Mouse (Mus musculus): ENCODE data around the gene Slc46a1. TPM values are rescaled to one million over a fixed set of nuclear protein-coding genes. Genes with fewer than 3 reads are reported as not detected.

The Slc46a1 gene
- polyA plus RNA-seq (2017; shearing (Covaris generic)): 1 to 10 TPM; 1.6 to 3.5 TPM

DNA sequence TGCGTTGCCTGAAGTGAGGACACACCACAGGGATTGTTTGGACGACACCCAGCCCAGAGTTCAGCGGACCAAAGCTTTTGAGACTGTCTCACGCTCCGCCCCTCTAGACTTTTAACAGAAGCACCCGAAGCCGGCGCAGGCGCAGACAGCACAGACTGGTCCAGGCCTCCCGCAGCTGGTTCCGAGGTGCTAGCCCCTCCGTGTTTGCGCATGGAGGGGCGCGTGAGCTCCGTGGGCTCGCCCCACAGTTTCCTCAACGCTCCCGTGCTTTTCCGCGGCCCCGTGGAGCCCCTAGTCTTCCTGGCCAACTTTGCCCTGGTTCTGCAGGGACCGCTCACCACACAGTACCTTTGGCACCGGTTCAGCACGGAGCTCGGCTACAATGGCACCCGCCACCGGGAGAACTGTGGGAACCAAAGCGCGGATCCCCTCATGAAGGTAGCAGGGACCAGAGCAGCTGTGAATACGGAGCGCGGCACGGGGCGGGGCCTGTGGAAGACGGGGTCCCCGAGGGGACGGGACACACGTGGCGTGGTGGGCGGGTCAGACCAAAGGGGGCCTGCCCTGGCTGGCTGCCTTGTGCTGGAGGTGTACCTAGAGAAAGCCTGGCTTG is at the start of gene Slc46a1:
Gene Slc46a1, plus strand, starts transcription at position 130 of the 613 bp plus-strand sequence.
- peak; percentile 34 for ATAC-seq

DNA sequence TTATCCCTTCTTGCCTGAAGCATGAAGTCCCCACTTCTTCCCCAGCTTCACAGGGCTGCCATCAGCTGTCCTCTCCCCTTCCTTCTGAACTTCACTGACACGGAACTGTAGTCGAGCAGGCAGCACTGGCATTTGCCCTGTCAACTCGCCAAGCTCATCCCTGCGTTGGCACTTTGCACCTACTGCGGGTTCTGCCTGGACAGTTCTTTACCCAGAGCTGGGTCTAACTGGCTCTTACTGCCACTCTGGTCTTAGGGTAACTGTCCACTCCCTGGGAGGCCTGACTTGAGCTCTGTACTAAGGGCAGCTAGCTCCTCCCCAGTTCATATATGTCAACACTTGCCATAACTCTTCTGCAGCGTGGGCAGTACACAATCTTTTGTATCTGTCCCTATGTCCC is 48.6 kb upstream of the Slc46a1 start:
- no peak for ATAC-seq

DNA sequence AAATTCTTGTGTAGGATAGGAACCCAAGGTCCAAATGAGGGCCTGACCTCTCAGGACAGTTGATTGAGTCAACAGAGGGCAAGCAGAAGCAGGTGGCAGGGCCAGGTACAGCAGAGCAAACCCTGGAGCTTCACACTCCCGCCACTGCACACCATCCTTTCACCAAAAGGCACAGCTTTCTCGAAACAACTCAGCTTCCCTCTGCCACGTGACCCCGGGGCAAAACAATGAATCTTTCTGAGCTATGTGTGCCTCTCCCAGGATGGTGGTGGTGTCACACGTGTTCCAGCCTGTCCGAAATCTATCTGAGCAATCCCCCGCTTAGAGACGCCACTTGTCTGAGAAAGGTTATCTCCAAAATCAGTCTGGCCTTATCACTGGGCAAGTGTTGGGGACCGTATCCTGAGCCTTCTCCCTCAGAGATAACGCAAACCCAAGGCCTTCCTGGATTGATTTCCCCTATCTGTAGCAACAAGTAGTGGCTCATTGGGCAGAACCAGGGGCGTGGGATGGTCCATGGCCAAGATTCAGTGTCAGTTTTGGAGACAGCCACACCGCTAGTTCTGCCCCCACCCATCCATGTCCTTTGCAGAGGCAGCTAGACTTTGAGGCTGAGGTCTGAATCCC is 45.1 kb upstream of the Slc46a1 start:
- no peak for ATAC-seq

DNA sequence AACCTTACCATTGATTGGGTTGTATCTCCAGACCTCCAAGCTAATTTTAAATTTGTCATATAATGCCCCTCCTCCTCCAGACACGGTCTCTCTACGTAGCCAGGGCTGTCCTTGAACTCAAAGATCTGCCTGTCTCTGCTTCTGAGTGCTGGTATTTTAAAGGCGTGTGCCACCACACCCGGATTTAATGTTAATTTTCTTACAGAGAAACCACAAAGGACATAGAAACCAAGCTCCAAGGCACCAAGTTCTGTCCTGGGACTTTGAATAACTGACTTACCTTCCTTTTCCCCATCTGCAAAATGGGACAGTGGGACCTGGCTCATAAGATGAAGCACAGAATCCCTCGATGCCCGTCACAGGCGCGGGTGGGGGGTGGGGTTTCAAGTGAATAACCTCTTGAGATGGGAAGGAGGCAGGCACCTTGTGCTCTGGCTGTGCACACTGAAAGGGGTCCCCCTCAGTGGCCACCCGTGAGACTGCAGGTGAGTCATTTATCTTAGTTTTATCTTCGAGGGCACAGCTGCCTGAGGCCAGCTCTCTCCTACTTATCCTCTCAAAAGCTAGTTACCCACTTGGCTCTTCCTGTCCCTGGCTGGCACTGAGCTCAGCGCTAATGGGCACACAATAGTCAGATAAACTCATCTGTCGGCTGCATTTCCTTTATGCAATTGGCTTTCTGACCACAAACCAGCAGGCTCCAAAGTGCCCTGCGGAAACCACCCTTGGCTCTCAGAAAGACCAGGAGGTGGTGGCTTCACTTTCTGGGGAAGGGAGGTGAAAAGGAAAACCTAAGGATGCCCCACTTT is 44.1 kb upstream of the Slc46a1 start:
- no peak for ATAC-seq

DNA sequence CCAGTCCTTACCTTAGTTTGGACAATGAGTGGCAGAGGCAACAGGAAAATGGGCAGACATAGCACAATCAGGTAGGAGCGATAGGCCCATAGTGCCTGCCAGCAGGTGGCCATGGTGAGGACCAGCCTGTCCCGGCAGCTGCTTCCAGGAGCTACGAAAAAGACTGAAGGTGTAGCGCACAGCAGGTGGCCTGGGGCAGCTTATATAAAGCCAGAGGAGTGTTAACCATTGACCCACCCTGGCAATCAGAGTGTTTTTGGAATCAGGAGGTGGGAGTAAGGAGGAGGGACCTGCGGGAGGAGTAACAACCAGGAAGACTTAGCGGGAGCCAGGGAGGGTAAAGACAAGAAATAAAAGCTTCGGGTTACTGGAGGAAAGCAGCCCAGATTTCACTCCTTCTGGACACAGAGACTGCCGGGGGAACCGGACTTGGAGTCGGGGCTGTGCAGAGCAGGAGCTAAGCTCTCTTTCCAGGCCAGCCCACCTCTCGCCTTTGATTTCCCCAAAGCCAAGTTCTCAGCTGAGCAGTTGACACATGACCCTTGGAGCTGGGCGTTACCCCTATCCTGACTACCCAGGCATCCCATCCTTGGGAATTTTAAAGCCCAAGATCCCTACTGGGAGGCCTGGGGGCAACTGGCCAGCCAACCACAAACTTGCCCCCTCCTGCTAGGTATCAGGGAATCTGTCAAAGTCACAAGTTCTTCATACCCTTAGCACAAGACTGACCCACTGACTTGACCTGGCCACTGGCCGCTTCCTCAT is 43.3 kb upstream of the Slc46a1 start, which contains the start of gene Slc13a2:
Gene Slc13a2, minus strand, starts transcription at position 163 of the 765 bp plus-strand sequence.
- ATAC-seq: no peak

DNA sequence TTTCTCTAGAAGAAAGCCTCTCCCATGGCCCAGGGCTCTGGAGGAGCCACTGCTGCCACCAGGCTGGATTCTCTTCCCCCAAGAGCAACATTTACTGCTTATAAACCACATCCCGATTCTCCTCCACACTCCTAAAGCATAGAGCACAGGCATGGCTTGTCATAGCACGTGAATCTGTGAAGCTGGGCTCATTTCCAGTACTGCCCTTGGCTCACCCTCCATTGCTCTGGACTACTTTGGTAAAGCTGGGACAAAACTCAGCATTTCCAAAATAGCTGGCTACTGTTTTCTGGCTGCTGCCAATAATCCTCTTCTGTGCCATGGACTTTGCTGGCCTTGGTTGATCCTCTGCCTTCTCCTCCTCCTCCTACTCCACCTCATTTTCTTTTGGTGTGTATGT is 41.1 kb upstream of the Slc46a1 start:
- no peak for ATAC-seq

DNA sequence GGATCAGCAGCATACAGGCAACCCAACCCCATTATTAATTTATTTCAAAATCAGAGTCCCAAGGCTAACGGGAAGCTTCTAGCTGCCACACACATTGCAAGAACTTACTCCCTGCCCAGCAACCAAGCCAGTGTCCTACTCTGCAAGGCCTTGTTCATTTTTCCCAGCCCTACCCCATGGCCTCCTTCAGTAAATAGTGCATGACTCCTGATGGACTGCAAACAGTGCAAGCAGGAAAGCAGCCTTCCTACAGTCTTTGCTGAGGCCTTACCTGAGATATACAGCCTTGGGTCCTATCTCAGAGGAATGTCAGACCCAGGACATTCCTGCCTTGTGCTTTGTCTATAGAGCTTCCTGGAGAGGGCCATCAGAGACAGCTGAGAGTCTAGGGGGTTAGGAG is 39.9 kb upstream of the Slc46a1 start:
- ATAC-seq: no peak

DNA sequence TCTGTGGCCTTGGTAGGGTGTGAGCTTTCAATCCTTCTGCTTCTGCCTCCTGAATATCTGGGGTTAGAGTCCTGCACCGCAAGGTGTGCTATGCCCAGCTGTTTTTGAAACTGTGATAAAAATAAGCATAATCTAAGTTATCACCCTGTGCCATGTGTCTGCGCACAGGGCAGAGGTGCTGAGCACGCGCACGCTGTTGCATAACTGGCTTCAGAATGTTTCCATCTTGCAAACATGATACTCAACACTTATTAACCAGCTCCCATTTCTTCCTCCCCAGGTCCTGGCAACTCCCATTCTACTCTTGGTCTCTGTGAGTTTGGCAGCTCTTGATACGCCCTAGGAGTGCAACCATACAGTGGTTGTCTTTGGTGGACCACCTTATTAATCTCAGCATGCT is 37.8 kb upstream of the Slc46a1 start:
- no peak for ATAC-seq

DNA sequence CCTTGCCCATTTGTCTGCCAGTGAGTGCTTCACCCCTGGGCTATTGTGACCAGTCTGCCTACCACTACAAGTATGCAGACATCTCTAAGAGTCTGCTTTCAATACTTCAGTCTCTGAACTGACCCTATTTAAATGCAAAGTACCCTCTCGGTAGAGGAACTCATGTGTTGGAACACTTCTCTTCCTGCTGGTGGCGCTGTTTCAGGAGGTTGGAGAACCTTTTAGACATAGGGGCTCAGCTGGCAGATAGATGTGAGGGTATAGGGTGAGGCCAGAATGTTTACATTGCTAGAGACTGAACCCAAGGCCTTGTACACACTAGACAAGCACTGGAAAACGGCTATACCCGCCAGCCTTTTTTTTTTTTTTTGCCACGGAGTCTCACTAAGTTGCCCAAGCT is 37.2 kb upstream of the Slc46a1 start:
- no peak for ATAC-seq

DNA sequence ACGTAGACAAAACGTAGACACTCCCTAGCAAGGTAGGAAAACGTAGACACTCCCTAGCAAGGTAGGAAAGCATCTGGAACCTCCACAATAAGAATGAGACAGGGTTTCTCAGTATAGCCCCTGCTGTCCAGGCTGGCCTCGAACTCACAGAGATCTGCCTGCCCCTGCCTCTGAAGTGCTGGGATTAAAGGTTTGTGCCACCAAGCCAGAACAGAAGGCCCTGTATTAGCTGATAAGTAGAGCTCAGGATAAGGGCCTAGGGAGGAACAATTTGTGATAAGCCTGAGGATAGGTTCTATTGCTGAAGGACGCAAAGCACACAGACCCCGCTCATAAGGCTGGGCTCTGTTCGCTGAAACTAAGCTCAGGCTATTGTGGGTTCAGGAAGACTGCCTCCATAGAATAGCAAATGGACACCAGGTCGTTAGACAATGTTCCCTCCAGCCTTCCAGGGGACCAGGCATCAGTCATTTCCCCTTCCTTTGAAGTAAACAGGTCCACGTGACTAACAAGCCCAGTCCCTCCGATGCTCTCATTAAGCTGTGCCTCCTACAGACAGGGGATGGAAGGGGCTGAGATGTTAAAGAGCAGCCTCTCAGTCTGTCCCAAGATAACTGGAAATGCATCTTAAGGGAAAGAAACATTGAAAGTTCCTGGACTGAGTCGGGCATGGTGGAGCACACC is 35.2 kb upstream of the Slc46a1 start:
- ATAC-seq: no peak

DNA sequence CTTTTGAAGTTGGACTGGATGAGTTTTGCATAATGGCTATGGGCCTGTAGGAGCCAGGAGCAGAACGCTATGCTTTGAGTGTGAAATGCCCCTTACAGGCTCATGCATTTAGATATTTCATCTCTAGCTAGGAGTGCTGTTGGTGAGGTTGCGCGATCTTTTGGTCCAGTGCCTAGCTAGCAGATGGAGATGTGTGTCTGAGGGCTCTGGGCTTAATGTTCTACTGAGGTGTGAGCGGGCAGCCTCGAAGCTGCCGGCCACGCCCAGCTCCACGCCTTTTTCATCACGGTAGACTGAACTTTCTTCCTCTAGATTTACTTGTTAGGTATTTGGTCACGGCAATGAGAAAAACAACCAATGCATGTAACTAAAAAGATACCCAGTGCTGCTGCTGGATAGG is 34.3 kb upstream of the Slc46a1 start:
- ATAC-seq: no peak

DNA sequence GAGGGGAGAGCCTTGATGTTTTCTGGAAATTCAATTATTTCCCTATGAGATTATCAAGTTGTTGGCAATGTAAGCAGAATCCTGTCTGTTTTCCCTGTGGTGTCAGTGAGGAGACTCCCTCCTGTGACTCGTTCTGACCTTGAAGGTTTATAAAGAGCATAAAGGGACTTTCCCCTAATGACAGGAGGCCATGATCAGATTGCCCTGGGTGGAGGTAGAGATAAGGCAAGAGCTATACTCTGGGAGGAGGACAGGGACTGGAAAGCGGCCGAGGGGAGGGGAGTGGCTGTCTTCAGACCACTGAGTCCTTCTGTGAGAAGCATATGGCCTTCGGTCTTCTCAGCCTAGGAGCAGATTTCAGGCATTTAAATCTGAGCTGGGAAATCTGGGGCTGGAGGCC is 31.4 kb upstream of the Slc46a1 start:
- no peak for ATAC-seq

DNA sequence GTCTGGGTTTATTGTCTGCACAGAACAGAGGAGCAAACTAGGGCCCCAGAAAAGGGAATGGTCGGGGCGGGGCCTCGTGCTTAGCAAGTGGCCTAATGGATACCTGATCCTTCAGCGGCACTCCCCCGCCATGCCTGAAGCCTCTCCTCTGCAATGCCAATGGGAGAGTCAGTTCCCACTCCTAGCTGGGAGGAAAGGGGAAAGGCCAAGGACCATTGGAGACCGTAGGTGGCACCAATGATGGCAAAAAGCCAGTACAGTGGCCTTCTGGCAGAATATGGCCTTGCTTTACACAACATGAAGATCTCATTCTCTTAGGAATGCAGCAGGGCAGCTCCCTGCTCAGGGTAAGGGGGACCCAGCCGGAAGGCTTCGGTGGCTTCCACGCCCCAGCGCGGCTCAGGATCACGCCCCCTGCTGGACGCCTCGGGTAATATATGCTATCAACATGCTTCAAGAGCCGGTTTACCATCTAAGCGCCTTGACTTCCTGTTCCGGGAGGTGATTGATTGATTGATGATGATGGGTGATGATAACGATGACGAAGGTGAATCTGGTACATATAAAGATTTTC is 29.6 kb upstream of the Slc46a1 start:
- peak; percentile 53 for ATAC-seq

DNA sequence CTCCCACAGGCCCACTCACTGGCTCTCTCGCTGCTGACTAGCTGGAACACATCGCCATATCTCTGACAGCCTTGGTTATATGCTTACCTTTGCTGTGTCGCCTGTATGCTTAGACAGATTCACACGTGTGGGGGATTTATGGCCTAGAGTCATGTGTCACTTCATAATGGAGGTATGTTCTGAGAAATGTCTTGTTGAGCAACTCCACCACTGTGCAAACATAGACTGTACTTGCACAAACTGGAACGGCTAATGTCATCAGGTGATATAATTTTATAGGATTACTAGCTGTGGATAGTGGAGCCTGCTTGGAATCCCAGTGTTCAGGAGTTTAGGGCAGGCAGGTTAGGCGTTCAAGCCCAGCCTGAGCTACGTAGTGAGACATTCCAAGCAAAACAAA is 28.3 kb upstream of the Slc46a1 start:
- no peak for ATAC-seq

DNA sequence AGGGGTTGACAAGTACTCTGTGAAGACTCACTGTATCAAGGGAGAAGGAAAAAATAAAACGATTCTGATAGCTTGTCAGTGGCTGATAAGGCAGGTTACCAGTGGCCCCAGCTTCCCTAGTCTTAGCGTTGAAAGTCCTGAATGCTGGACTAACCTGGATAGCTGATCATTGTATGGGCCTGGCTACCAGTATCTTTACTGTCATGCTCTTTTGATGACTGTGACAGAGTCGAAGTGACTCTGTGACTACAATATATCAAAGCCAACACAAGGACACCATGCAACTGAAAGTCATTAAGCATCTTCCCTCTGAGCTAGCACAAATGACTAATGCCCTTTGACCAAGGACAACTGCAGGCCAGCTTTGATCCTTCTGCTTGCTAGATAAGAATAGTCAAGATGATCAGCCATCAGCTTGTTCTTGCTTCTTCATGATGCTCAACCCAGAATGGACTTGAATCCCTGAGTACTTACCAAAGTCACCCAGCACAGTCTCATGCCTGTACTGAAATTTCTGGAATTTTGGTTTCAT is 27.0 kb upstream of the Slc46a1 start:
- ATAC-seq: no peak

DNA sequence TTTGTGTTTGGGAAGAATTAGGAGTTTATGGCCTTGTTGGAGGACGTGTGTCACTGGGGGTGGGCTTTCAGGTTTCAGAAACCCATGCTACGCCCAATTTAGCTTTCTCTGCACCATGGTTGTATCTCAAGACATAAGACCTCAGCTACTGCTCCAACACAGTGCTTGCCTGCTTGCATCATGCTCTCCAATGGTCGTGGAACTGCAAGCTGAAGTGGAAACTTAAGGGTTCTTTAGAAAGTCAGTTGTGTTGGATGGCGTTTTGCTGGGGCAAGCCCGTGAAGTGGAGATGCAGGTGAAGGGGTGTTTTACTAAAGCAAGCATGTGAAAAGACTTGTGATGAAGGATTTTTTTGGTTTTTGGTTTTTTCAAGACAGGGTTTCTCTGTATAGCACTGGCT is 22.4 kb upstream of the Slc46a1 start:
- no peak for ATAC-seq

DNA sequence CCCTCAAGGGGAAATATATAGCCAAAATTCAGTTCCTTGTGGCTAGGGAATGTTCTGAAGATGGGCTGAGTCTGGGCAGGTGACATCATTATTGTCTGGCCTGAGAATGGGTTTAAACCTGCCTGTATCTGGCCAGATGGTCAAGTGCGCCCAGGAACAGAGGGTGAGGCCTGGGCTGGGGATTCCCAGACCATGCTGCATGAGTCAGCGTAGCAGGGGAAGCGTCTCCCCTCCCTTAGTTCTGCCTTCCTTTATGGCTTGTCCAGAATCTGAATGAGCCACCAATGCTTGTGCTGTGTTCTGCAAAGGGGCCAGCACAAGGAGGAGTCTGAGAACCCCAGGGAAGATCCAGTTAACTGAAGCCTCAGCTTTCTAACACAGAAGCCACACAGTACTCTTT is 18.3 kb upstream of the Slc46a1 start:
- ATAC-seq: no peak

DNA sequence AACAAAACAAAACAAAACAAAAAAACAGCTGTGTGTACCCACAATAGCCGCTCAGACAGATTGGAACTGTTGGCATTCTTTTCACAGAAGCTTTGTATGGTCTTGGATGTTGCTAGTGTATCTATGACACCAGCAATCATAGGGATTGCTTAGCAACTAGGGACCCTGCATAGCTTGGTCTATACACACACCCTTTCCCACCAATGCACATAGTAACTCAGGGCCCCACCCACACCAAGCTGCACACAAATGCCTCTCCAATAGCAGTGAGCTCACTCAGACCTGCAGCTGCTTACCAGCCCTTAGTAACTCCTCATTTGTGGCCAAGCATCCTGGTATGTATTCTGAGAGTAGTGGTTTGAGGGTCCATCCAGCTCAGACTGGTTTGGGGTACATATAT is 17.3 kb upstream of the Slc46a1 start:
- no peak for ATAC-seq

DNA sequence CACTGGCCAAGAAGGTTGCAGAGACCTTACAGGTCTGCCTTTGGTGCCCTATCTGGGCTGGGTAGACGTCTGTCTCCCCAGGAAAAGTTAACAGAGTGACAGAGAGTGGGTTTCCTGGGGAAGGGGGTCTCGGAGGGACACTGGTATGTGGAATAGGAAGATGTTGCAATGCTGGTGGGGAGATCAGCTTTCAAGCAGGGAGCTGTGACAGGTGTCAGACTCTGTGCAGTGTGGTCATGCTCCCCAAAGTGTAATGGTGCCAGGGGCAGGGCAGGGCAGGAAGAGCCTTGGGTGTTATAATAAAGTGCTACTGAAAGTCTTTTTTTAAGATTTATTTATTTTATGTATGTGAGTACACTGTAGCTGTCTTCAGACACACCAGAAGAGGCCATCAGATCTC is 15.2 kb upstream of the Slc46a1 start:
- no peak for ATAC-seq

DNA sequence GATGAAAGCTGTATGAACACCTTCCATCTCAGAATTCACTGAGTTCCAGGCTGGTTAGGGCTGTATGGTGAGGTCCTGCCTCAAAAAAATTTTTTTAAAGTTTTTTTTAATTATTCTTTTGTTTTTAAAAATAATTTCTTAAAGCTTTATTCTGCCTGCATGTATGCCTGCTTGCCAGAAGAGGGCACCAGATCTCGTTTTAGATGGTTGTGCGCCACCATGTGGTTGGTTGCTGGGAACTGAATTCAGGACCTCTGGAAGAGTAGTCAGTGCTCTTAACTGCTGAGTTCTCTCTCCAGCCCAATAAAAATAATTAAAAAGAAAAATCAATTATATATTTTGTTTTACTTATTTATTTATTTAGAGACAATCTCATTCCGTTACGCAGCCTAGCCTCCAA is 11.8 kb upstream of the Slc46a1 start:
- ATAC-seq: no peak

DNA sequence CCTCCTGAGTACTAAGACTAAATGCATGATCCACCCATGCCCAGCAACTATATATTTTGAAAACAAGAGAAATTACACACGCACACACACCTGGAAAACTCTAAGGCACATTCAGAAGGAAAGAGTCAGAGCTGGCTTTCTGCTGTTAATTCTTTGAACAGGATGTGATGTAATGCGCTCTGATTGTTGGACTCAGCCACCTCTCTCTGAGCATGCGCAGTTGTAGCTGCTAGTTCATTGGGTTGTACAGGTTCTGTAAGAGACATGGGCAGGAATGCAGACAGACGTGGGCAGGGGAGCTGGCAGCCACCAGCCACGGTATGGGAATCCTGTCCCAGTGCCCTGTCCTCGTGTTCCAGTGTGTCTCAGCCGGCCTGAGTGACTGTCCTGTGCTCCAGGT is 11.2 kb upstream of the Slc46a1 start:
- ATAC-seq: no peak

DNA sequence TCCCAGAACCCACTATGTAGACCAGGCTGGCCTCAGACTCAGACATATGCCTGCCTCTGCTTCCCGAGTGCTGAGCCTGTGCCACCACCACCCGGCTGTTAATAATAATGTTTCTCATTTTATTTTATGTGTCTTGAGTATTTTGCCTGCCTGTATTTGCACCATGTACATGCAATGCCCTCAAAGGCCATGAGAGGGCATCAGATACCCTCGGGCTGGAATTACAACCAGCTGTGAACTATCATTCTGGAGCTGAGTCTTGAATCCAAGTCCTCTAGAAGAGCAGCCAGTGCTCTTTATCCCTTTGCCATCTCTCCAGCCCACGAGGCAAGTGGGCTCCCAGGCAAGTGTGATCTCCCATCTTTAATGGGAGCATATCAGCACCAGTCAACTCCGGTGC is 10.2 kb upstream of the Slc46a1 start:
- ATAC-seq: no peak

All from CD4-positive, CD25-positive, alpha-beta regulatory T cell, adult 4 months (primary cell).